Mouse (Mus musculus): ENCODE results near the gene Lrrc40.

GRCm38 (mm10) chr3:158009762-158010320 is 26.6 kb upstream of the Lrrc40 start:
- TF ChIP-seq GATA1 (IDR thresholded peaks at IDR 0.05; ENCODE audit: low read depth, low read length) (peak; percentile 34; the same call in 1 of the 2 replicates), POLR2A (IDR thresholded peaks at IDR 0.05; ENCODE audit: control insufficient read depth in 1 of 2, insufficient read depth in 1 of 2, low read depth in 1 of 2, low read length in 2 of 2, poor library complexity in 1 of 2) (0 out of 4 replicates have a peak, but pooled peaks of 1 of the 2 experiments have one; percentile 33), CHD2 (IDR thresholded peaks at IDR 0.05; ENCODE audit: low read length) (no peak), EP300 (IDR thresholded peaks at IDR 0.05; ENCODE audit: low read depth in 1 of 2, low read length in 2 of 2) (no peak), RAD21 (IDR thresholded peaks at IDR 0.05; ENCODE audit: low read depth, low read length) (no peak)
